Mouse (Mus musculus) testis, adult 2 months (tissue): ENCODE results near the gene Pnrc2. TPM values are rescaled to one million over a fixed set of nuclear protein-coding genes. Genes with fewer than 3 reads are reported as not detected.

Source experiments
- H3K27ac ChIP-seq: fragments of 200-500 bp; 2 replicates; pipeline ENCODE4 v1.5.1; 2012; ENCODE audit warnings: low read depth, low read length; ENCODE audit not compliant: control insufficient read depth, insufficient read depth
- H3K27me3 ChIP-seq: fragments of 200-500 bp; 2 replicates; pipeline ENCODE4 v1.6.1; 2012; ENCODE audit warnings: mild to moderate bottlenecking, low read length, moderate library complexity; ENCODE audit not compliant: control insufficient read depth, insufficient read depth
- H3K36me3 ChIP-seq: fragments of 200-500 bp; 2 replicates; pipeline ENCODE4 v1.6.1; 2012; ENCODE audit warnings: mild to moderate bottlenecking, low read length; ENCODE audit not compliant: control insufficient read depth, insufficient read depth
- H3K4me1 ChIP-seq: fragments of 200-500 bp; 2 replicates; pipeline ENCODE4 v1.6.1; 2012; ENCODE audit warnings: low read length; ENCODE audit not compliant: control insufficient read depth, insufficient read depth
- H3K4me3 ChIP-seq: fragments of 200-500 bp; 2 replicates; pipeline ENCODE4 v1.5.1; 2012; ENCODE audit warnings: low read depth, mild to moderate bottlenecking, low read length, moderate library complexity, mixed read lengths; ENCODE audit not compliant: control insufficient read depth
- CTCF ChIP-seq: fragments of 200-500 bp; IDR thresholded peaks from 2 replicates; pipeline ENCODE4 v1.5.1; 2012; ENCODE audit warnings: low read depth, mild to moderate bottlenecking, inconsistent platforms, low read length, moderate library complexity; ENCODE audit not compliant: control insufficient read depth, insufficient read depth, insufficient replicate concordance
- POLR2A ChIP-seq: fragments of 200-500 bp; IDR thresholded peaks from 2 replicates; pipeline ENCODE4 v1.6.1; 2012; ENCODE audit warnings: low read depth, mild to moderate bottlenecking, inconsistent platforms, low read length, moderate library complexity; ENCODE audit not compliant: control insufficient read depth
- polyA plus RNA-seq: library from polyadenylated mRNA; depleted of rRNA; stranded (reverse); fragments of >200 nt; gene quantifications from 2 replicates; pipeline ENCODE4 v1.2.3, GENCODE M21; 2012; rRNA removed

Pnrc2 gene
- polyA plus RNA-seq: 6.4 and 7.4 TPM in 2 replicates

GRCm38 (mm10) chr4:135873526-135874202 is at the start of gene Pnrc2:
TSS of gene Pnrc2 (minus strand) at chr4:135873850.
- peak within 1 kb of the TSS; percentile 99 for H3K27ac ChIP-seq
- peak; percentile 88 for TF ChIP-seq POLR2A
- no peak for TF ChIP-seq CTCF
- H3K36me3 ChIP-seq: peaks cover 3% of the 10 kb centered on the region
- peaks cover 19% of the 10 kb centered on the region for H3K4me1 ChIP-seq
- no peaks in the 10 kb centered on the region for H3K27me3 ChIP-seq
- peak within 1 kb of the TSS; percentile 96 for H3K4me3 ChIP-seq

GRCm38 (mm10) chr4:135922190-135922589 is 48.5 kb upstream of the Pnrc2 start:
- no peak overlapping the region for H3K27ac ChIP-seq
- H3K4me1 ChIP-seq: peaks cover 12% of the 10 kb centered on the region
- no peak for TF ChIP-seq POLR2A
- no peak for TF ChIP-seq CTCF
- H3K27me3 ChIP-seq: no peaks in the 10 kb centered on the region
- H3K36me3 ChIP-seq: no peaks in the 10 kb centered on the region; the same call in 1 of the 2 replicates
- H3K4me3 ChIP-seq: no peak overlapping the region

DNA sequence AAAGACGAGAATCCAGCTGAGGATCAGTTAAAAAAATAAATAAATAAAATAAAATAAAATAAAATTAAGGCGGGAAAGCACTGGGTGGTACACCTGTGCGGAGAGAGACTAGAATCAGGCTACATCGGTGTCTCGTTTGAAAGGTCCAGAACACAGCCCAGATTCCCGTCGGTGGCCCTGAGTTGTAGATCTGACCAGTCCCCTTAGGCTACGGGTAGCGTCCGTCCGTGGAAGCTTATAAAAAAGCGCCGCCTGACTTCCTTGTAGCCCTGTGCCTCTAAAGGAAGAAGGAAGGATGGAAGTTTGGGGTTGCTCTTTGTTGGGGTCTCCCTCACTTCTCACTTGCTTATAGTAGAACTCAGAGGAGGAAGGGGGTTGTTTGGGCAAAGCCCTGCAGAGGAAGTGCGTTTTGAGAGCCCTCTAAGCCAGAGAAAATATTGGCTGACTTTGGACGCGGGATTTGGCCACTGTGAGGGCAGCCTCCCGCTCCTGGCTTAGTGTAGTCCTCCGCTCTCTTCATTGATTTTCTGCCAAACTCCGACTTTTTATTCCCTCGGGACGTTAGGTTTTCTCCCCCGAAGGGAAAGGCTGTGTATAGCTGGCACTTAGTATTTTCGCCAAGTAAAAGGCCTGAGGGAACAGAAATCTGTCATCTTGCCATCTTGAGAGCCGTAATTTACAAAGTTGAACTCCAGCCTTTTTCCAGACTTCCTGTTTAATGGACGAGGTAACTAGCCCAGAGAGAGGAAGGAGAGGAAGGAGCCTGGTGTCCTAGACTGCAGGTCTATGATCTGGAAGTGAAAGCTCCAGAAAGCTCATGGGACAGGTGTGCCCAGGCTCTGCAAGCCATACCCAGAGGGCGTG is 47.8 kb upstream of the Pnrc2 start:
- peak overlapping the region; percentile 33 for H3K27ac ChIP-seq
- H3K4me3 ChIP-seq: peak overlapping the region; percentile 90
- no peaks in the 10 kb centered on the region; the same call in 1 of the 2 replicates for H3K36me3 ChIP-seq
- peaks cover 16% of the 10 kb centered on the region for H3K4me1 ChIP-seq
- H3K27me3 ChIP-seq: no peaks in the 10 kb centered on the region
- TF ChIP-seq POLR2A (no peak), CTCF (no peak)

- H3K27me3 ChIP-seq: no peaks in the 10 kb centered on the region
- peak within 1 kb of the TSS; percentile 70 for H3K27ac ChIP-seq
- peak; percentile 73 for TF ChIP-seq POLR2A
- peak; percentile 81 for TF ChIP-seq CTCF
- peaks cover 16% of the 10 kb centered on the region for H3K4me1 ChIP-seq
- H3K36me3 ChIP-seq: no peaks in the 10 kb centered on the region
- peak within 1 kb of the TSS; percentile 90 for H3K4me3 ChIP-seq
Observed at GRCm38 (mm10) chr4:135920304-135921241, 46.9 kb upstream of the Pnrc2 start, which contains the start of gene Fuca1. TSS of gene Fuca1 (plus strand) at chr4:135920735.

DNA sequence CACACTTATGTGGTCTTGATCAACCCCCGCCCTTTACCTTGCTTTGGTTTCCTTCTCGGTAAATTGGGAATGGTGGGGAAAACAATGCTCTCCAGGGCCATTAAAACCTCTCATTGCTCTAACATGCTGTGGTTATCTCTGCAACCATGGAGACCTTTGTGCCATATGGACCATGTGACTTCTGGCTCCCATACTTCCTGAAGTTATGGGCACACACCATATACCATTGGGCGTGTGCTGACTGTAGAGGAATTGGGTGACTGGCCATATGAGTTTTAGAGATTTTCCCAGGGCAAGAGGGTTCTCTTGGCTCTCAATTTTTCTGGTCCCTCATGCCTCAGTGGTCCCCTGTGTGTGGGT is 45.6 kb upstream of the Pnrc2 start:
- TF ChIP-seq POLR2A: no peak
- no peak for TF ChIP-seq CTCF
- H3K27me3 ChIP-seq: no peaks in the 10 kb centered on the region
- H3K36me3 ChIP-seq: no peaks in the 10 kb centered on the region
- H3K27ac ChIP-seq: peak overlapping the region; percentile 45; the same call in 1 of the 2 replicates
- no peak overlapping the region for H3K4me3 ChIP-seq
- peaks cover 16% of the 10 kb centered on the region for H3K4me1 ChIP-seq

DNA sequence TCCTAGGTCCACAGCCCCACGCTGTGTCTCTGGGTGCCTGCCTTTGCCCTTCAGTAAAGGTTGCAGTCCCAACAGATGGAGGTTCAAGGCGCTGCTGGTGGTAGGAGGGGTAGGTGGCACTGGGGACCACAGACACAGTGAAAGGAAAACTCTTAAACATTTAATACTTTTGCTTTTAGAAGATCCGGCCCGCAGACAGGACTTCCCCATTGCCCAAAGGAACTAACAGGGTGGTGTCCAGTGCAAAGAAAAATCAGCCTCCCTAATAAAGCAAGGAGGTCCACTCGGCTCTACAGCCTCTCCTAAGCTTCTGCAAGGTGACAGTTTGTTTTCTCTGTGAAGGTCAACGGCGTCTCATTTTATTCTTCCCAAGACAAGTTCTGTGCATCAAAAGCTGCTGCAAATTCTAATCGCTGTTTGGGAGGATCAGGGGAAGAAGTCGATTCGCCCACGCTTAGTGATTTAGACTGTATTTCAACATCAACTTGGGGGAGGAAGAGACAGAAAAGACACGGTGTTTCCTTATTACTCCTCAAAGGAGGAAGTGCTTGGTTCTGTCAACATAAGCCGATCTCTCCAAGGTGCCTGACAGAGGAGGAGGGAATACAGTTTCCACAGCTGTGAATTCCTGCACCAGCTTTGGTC is 45.1 kb upstream of the Pnrc2 start:
- H3K27ac ChIP-seq: peak overlapping the region; percentile 45; the same call in 1 of the 2 replicates
- H3K4me1 ChIP-seq: peaks cover 16% of the 10 kb centered on the region
- H3K27me3 ChIP-seq: no peaks in the 10 kb centered on the region
- no peak overlapping the region for H3K4me3 ChIP-seq
- no peaks in the 10 kb centered on the region for H3K36me3 ChIP-seq
- no peak for TF ChIP-seq POLR2A
- TF ChIP-seq CTCF: no peak
